Mouse (Mus musculus) cerebellum, postnatal 4 days (tissue): ENCODE results near the gene Gm732.

Experiments
- DNase-seq, 2 experiments: peaks; one replicate each; pipeline ENCODE4 v3.0.0; 2022; ENCODE audit warnings: low spot score in 2 of 2, mixed read lengths in 1 of 2

The Gm732 gene

GRCm38 (mm10) chrX:107948365-107948764 is at the start of gene Gm732:
Gene Gm732, minus strand, starts transcription at chrX:107948465.
- no peak for DNase-seq
